Mouse (Mus musculus) retina, adult 2 months (tissue): ENCODE results near the gene Plcl1.
A peak's percentile ranks its signal among the peaks of the same experiment; 100 is the strongest.

Source experiments
- DNase-seq: peaks from one replicate; pipeline ENCODE4 v3.0.0-alpha.2; 2012; ENCODE audit warnings: low read depth, low spot score

The Plcl1 gene

GRCm38 (mm10) chr1:55405272-55406022, at the start of gene Plcl1:
Plcl1 (plus strand) TSS chr1:55405921.
- peak; percentile 74 for DNase-seq

- no peak for DNase-seq
These were observed 43.1 kb upstream of the Plcl1 start for GRCm38 (mm10) chr1:55362634-55363033.

GRCm38 (mm10) chr1:55363044-55363565, 42.6 kb upstream of the Plcl1 start, which contains the start of gene Boll:
Boll (minus strand) TSS chr1:55363469.
- DNase-seq, result peak; percentile 4

GRCm38 (mm10) chr1:55363586-55363985, 42.1 kb upstream of the Plcl1 start:
- no peak for DNase-seq

- no peak for DNase-seq
These were observed 33.1 kb upstream of the Plcl1 start for GRCm38 (mm10) chr1:55372626-55373025.

- no peak for DNase-seq
These were observed 25.2 kb upstream of the Plcl1 start for GRCm38 (mm10) chr1:55380527-55380926.

GRCm38 (mm10) chr1:55383114-55383773, 22.5 kb upstream of the Plcl1 start:
- DNase-seq, result no peak

GRCm38 (mm10) chr1:55399891-55400290, 5.8 kb upstream of the Plcl1 start:
- no peak for DNase-seq

GRCm38 (mm10) chr1:55404439-55404838, 1.3 kb upstream of the Plcl1 start:
- DNase-seq, result peak; percentile 52

- no peak for DNase-seq
These were observed 297 bp downstream of the Plcl1 start for GRCm38 (mm10) chr1:55406023-55406413.

- no peak for DNase-seq
These were observed 1.0 kb downstream of the Plcl1 start for GRCm38 (mm10) chr1:55406531-55407375.

GRCm38 (mm10) chr1:55410670-55411069, 4.9 kb downstream of the Plcl1 start:
- DNase-seq, result no peak

- DNase-seq, result no peak
These were observed 5.4 kb downstream of the Plcl1 start for GRCm38 (mm10) chr1:55411079-55411478.

- no peak for DNase-seq
These were observed 6.8 kb downstream of the Plcl1 start for GRCm38 (mm10) chr1:55412569-55412968.

- DNase-seq, result no peak
These were observed 7.8 kb downstream of the Plcl1 start for GRCm38 (mm10) chr1:55413534-55413933.

GRCm38 (mm10) chr1:55418968-55419367, 13.2 kb downstream of the Plcl1 start:
- DNase-seq, result no peak

GRCm38 (mm10) chr1:55427607-55428006, 21.9 kb downstream of the Plcl1 start:
- no peak for DNase-seq

GRCm38 (mm10) chr1:55429051-55429450, 23.3 kb downstream of the Plcl1 start:
- DNase-seq, result no peak

GRCm38 (mm10) chr1:55429708-55430107, 24.0 kb downstream of the Plcl1 start:
- DNase-seq, result no peak

- DNase-seq, result no peak
These were observed 24.9 kb downstream of the Plcl1 start for GRCm38 (mm10) chr1:55430587-55430986.

GRCm38 (mm10) chr1:55436589-55436988, 30.9 kb downstream of the Plcl1 start:
- DNase-seq, result no peak

- DNase-seq, result no peak
These were observed 31.4 kb downstream of the Plcl1 start for GRCm38 (mm10) chr1:55437095-55437494.
